Mouse (Mus musculus): Measurements from ENCODE around the gene Trim16. TPM values are rescaled to one million over a fixed set of nuclear protein-coding genes. Genes with fewer than 3 reads are reported as not detected.
A peak's percentile ranks its signal among the peaks of the same experiment; 100 is the strongest.

Gene Trim16
- polyA plus RNA-seq, 1 experiment from 2014 or later, result 3.5 TPM

DNA sequence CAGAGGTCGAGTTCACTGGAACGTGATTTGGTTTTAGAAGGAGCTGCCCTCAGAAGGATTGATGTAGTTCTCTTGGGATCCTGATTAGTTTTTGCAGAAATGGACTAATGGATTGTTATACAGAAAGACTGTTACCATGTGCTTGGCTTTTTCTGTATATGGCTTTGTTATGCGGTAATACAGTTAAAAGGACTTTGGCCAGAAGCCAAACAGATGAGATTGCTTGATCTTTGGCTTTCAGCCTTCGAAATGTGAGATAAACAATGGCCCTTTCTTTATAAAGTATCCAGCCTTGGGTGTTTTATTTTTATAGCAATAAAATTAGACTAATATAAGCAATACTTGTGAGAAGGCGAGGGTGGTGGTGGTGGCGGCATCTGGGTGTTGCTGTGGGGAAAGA is 3.4 kb upstream of the Trim16 start:
- 73% methylated on average over 6 of the region's 6 CpGs for WGBS
- H3K27ac ChIP-seq, result no peak overlapping the region
- H3K9ac ChIP-seq, result no peak overlapping the region
- no peaks in the 10 kb centered on the region for H3K27me3 ChIP-seq
- H3K4me3 ChIP-seq, result no peak overlapping the region
- peaks cover 19% of the 10 kb centered on the region for H3K4me1 ChIP-seq
- no peaks in the 10 kb centered on the region for H3K9me3 ChIP-seq (replicated peaks)
- no peaks in the 10 kb centered on the region for H3K36me3 ChIP-seq (ENCODE audit: poor library complexity, severe bottlenecking)
- H3K4me2 ChIP-seq, result no peak overlapping the region
- no peak for ATAC-seq

GRCm38 (mm10) chr11:62819059-62819686 is 858 bp upstream of the Trim16 start:
- ATAC-seq, result no peak
- Histone ChIP-seq H3K27me3 (no peaks in the 10 kb centered on the region), H3K4me1 (peaks cover 19% of the 10 kb centered on the region), H3K27ac (no peak overlapping the region), H3K4me2 (no peak overlapping the region), H3K9ac (no peak overlapping the region), H3K36me3 (ENCODE audit: poor library complexity, severe bottlenecking) (no peaks in the 10 kb centered on the region), H3K4me3 (no peak overlapping the region), H3K9me3 (replicated peaks) (no peaks in the 10 kb centered on the region)
- 97% methylated on average over 8 of the region's 8 CpGs for WGBS

DNA sequence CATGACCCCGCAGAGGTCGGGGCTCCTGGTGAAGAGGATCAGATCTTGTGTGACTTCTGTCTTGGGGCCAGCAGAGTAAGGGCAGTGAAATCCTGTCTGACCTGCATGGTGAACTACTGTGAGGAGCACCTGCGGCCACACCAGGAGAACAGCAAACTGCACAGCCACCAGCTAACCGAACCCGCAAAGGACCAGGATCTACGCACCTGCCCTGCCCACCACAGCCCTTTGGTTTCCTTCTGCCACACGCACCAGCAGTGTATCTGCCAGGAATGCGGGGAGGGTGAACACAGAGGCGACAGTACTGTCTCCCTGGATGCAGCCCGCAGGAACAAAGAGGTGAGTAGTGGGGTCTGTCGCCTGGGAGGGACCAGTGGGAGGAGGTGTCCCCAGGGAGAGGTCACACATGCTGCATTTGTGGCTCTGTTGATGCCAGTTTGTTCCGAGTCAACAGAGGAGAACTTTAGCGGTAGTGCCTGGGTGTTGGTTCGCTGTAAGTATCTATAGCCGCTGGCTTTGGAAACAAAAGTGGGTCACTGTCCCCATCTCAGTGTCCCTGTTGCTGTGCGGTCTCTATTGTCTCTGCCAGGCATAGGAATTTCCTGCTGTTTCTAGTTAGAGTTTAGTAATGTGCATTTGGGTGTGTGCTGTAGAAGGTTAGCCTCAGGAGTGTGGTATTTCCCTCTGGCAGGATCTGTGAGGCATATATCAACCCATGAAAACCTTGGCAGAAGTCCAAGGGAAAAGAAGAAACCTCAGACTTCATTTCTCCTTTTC is 818 bp downstream of the Trim16 start:
- Histone ChIP-seq H3K36me3 (ENCODE audit: poor library complexity, severe bottlenecking) (no peaks in the 10 kb centered on the region), H3K4me3 (peak overlapping the region; percentile 34), H3K27ac (no peak overlapping the region), H3K4me2 (peak overlapping the region; percentile 61), H3K9me3 (replicated peaks) (no peaks in the 10 kb centered on the region), H3K9ac (peak overlapping the region; percentile 45), H3K4me1 (peaks cover 19% of the 10 kb centered on the region), H3K27me3 (no peaks in the 10 kb centered on the region)
- ATAC-seq, result peak; percentile 30; the same call in 1 of the 2 replicates
- WGBS, result 18% methylated on average over 16 of the region's 16 CpGs

- Histone ChIP-seq H3K4me3 (no peak overlapping the region), H3K9me3 (replicated peaks) (no peaks in the 10 kb centered on the region), H3K4me2 (no peak overlapping the region), H3K27ac (no peak overlapping the region), H3K9ac (no peak overlapping the region), H3K4me1 (peaks cover 19% of the 10 kb centered on the region), H3K27me3 (no peaks in the 10 kb centered on the region), H3K36me3 (ENCODE audit: poor library complexity, severe bottlenecking) (no peaks in the 10 kb centered on the region)
- ATAC-seq, result no peak
- WGBS, result 84% methylated on average over 5 of the region's 5 CpGs
These were observed 1.9 kb downstream of the Trim16 start for GRCm38 (mm10) chr11:62821893-62822292.

DNA sequence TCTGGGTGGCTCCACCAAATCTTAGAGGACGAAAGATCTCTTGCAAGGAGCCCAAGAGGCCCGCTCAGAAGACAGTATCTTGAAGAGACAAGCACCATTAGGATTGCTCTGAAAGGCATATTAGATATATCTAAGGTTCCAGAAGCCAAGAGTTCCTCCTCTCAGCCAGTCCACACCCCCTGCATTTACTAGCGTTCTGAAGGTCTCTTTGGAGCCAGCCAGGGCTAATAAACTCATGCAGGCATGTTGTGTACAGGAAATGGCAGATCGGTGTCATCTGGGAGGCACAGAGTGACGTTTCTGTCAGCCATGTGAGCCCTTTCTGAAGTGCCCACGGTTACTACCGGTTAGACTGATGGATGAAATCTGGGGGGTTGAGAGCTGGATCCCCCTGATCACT is 4.2 kb downstream of the Trim16 start:
- no peak overlapping the region for H3K4me3 ChIP-seq
- 87% methylated on average over 7 of the region's 7 CpGs for WGBS
- no peaks in the 10 kb centered on the region for H3K9me3 ChIP-seq (replicated peaks)
- no peaks in the 10 kb centered on the region for H3K36me3 ChIP-seq (ENCODE audit: poor library complexity, severe bottlenecking)
- no peak overlapping the region for H3K9ac ChIP-seq
- peaks cover 19% of the 10 kb centered on the region for H3K4me1 ChIP-seq
- no peak overlapping the region for H3K27ac ChIP-seq
- ATAC-seq, result no peak
- H3K27me3 ChIP-seq, result no peaks in the 10 kb centered on the region
- no peak overlapping the region for H3K4me2 ChIP-seq

DNA sequence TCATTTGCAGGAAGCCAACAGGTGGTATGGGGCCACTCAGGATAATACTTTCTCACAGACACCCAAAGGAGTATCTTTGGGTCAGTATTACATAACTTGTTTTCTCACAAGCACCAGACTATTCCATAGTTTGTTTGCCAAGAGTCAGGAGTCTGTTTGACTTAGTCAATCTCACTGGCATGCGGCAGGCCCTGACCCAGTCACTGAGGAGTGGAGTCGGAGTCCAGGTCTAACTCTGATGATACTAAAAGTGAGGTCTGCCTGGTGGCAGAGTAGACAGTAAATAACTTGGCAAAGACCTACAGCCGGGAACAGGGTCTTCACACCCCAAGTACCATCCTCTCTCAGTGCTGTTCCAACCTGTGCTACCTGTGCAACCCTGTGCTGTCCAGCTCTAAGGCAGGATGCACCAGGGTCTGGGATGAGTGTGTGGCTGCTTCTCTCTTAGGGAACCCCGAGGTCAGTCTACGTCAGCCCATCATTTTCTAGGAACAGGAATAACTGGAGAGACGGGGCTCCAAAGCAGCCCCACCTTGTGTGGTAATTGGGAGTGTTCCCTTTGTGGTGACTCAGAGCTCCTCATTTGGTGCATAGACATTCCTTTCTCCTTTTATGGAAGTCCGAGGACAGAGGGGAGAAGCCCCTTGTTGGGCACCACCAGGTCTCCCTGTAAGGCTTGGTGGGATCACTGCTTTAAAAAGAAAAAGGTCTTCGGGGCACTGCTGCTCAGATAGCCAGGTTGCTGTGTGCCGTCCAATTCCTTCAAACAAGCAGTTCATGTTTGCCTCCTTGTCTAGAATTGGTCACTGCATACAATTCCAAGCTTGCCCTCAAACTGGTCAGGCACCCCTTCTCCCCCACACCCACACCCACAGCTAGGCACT is 5.4 kb downstream of the Trim16 start:
- H3K9ac ChIP-seq, result no peak overlapping the region
- H3K9me3 ChIP-seq (replicated peaks), result no peaks in the 10 kb centered on the region
- H3K27me3 ChIP-seq, result no peaks in the 10 kb centered on the region
- no peak overlapping the region for H3K4me3 ChIP-seq
- no peak for ATAC-seq
- 84% methylated on average over 9 of the region's 9 CpGs for WGBS
- H3K4me1 ChIP-seq, result peaks cover 7% of the 10 kb centered on the region
- H3K36me3 ChIP-seq (ENCODE audit: poor library complexity, severe bottlenecking), result no peaks in the 10 kb centered on the region
- H3K4me2 ChIP-seq, result no peak overlapping the region
- H3K27ac ChIP-seq, result no peak overlapping the region

DNA sequence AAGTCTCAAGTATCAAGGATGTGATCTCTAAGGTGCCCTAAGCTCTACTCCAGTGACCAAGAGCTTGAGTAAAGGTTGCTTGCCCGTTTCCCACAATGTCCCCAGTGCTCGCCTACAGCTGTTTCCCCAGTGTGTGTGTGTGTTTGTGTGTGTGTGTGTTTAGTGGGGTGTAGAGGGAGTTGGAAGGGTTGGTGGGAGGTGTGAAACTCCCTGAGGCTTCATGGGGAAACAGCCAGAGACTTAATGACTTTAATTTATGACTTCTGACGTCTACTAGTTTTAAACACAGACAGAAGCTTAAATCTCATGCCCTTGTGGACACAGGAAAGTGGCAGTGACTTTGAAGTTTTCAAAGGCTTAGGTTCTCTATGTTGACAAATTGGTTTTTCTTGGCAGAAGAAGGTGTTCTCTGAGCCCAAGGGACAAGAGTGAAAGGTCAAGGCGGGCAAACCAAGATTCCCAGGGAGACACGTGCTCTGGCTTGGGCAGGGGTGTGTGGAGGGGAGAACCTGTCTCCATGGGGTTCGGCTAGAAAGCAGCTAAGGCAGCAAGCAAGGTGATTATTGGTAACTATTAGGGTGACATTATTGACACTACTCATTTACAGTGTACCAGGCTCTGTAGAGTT is 6.2 kb downstream of the Trim16 start:
- Histone ChIP-seq H3K27ac (no peak overlapping the region), H3K9me3 (replicated peaks) (no peaks in the 10 kb centered on the region), H3K4me3 (no peak overlapping the region), H3K9ac (no peak overlapping the region), H3K4me1 (no peaks in the 10 kb centered on the region), H3K27me3 (no peaks in the 10 kb centered on the region), H3K4me2 (no peak overlapping the region), H3K36me3 (ENCODE audit: poor library complexity, severe bottlenecking) (no peaks in the 10 kb centered on the region)
- no peak for ATAC-seq
- WGBS, result 83% methylated on average over 6 of the region's 6 CpGs

- Histone ChIP-seq H3K9ac (no peak overlapping the region), H3K4me2 (no peak overlapping the region), H3K9me3 (replicated peaks) (no peaks in the 10 kb centered on the region), H3K36me3 (ENCODE audit: poor library complexity, severe bottlenecking) (no peaks in the 10 kb centered on the region), H3K27me3 (no peaks in the 10 kb centered on the region), H3K4me3 (no peak overlapping the region), H3K4me1 (no peaks in the 10 kb centered on the region), H3K27ac (no peak overlapping the region)
- no peak for ATAC-seq
- WGBS, result 88% methylated on average over 4 of the region's 4 CpGs
These were observed 7.1 kb downstream of the Trim16 start for GRCm38 (mm10) chr11:62827135-62827534.

GRCm38 (mm10) chr11:62827911-62828310 is 7.9 kb downstream of the Trim16 start:
- WGBS, result 84% methylated on average over 3 of the region's 3 CpGs
- no peak overlapping the region for H3K4me2 ChIP-seq
- H3K4me1 ChIP-seq, result no peaks in the 10 kb centered on the region
- H3K9me3 ChIP-seq (replicated peaks), result no peaks in the 10 kb centered on the region
- ATAC-seq, result no peak
- no peak overlapping the region for H3K4me3 ChIP-seq
- no peaks in the 10 kb centered on the region for H3K36me3 ChIP-seq (ENCODE audit: poor library complexity, severe bottlenecking)
- no peak overlapping the region for H3K27ac ChIP-seq
- H3K9ac ChIP-seq, result no peak overlapping the region
- no peaks in the 10 kb centered on the region for H3K27me3 ChIP-seq

GRCm38 (mm10) chr11:62830387-62830786 is 10.4 kb downstream of the Trim16 start:
- Histone ChIP-seq H3K4me1 (no peaks in the 10 kb centered on the region), H3K9me3 (replicated peaks) (no peaks in the 10 kb centered on the region), H3K4me3 (no peak overlapping the region), H3K27ac (no peak overlapping the region), H3K9ac (no peak overlapping the region), H3K27me3 (no peaks in the 10 kb centered on the region), H3K36me3 (ENCODE audit: poor library complexity, severe bottlenecking) (no peaks in the 10 kb centered on the region), H3K4me2 (no peak overlapping the region)
- WGBS, result 78% methylated on average over 2 of the region's 2 CpGs
- no peak for ATAC-seq

DNA sequence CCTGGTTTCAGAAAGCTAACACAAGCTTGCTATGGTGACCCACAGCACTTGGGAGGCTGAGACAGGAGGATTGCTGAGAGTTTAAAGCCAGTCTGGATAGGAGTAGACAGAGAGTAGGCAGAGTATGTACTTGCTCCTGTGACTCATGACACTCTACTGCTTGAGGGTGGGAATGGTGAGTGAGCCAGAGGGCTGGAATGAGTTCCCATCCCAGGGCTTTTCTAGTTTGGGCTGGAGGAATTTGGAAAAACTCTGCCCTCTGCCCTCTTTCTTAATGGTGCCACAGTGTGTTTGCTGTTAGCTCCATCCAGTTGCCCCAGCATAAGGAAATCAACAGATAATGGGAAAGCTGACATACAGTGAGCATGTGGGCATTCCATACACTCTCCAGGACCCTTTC is 11.9 kb downstream of the Trim16 start:
- no peaks in the 10 kb centered on the region for H3K9me3 ChIP-seq (replicated peaks)
- H3K9ac ChIP-seq, result no peak overlapping the region
- no peak overlapping the region for H3K4me2 ChIP-seq
- no peak overlapping the region for H3K27ac ChIP-seq
- no peaks in the 10 kb centered on the region for H3K36me3 ChIP-seq (ENCODE audit: poor library complexity, severe bottlenecking)
- no peaks in the 10 kb centered on the region for H3K27me3 ChIP-seq
- no peaks in the 10 kb centered on the region for H3K4me1 ChIP-seq
- no peak overlapping the region for H3K4me3 ChIP-seq
- no peak for ATAC-seq

GRCm38 (mm10) chr11:62844562-62844961 is 24.5 kb downstream of the Trim16 start:
- no peaks in the 10 kb centered on the region for H3K9me3 ChIP-seq (replicated peaks)
- no peak overlapping the region for H3K9ac ChIP-seq
- H3K4me3 ChIP-seq, result no peak overlapping the region
- H3K27me3 ChIP-seq, result no peaks in the 10 kb centered on the region
- H3K4me1 ChIP-seq, result no peaks in the 10 kb centered on the region
- H3K27ac ChIP-seq, result no peak overlapping the region
- no peak for ATAC-seq
- no peaks in the 10 kb centered on the region for H3K36me3 ChIP-seq (ENCODE audit: poor library complexity, severe bottlenecking)
- 94% methylated on average over 5 of the region's 5 CpGs for WGBS
- H3K4me2 ChIP-seq, result no peak overlapping the region
